Comparison of ENCODE assay signal across 8 mouse cellular contexts in the genomic region with DNA sequence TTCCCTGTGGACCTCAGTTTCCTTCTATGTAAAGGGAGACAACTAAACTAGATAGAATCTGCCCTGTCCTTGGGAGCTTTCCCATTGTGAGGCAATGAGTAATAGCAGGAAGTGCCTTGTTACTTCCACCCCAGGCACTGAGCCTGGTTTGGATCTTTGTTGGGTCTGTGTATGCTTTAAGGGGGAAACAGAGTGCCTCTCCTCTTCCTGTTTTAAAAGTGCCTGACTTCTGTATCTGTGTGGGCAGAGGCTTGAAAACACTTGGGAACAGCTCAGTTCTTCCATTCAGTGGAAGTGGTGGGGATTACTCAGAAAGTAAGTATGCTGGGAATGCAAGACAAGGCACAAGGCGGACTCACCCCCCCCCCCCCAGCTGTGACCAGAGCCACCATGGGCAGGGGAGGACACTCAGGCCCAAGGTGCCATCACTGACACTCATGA. TPM values are rescaled to one million over a fixed set of nuclear protein-coding genes. Genes with fewer than 3 reads are reported as not detected.
A peak's percentile ranks its signal among the peaks of the same experiment; 100 is the strongest.
DNase-seq lines count a peak whose midpoint lies in the region; ATAC-seq and TF ChIP-seq lines count a peak whose summit lies in the region.

No protein-coding gene starts in this region.

- no peak overlapping the region for H3K4me3 ChIP-seq in brown adipose tissue, adult 24 weeks (ENCODE audit: insufficient read depth, low read depth, low read length)
- H3K4me3 ChIP-seq in liver, embryonic 16.5 days (ENCODE audit: low read depth, low read length), result no peak overlapping the region
- no peak overlapping the region for H3K4me3 ChIP-seq in forebrain, postnatal 0 days (ENCODE audit: low read depth, low read length)
- H3K4me3 ChIP-seq in forebrain, embryonic 14.5 days (ENCODE audit: low read depth, low read length), result no peak overlapping the region

- peak; percentile 34 for DNase-seq in 416B (ENCODE audit: low read depth)
- peak; percentile 43 to 45 for DNase-seq in heart, postnatal 14 days
- no peak for DNase-seq in thymus, postnatal 4 days
- no peak for DNase-seq in forebrain, postnatal 0 days
- no peak for DNase-seq in forebrain, embryonic 14.5 days (ENCODE audit: low spot score)
- DNase-seq in gastrocnemius, adult 8-10 months (ENCODE audit: low spot score in 2 of 2), result no peak

- 50% methylated on average over 1 of the region's 1 CpGs for WGBS in liver, embryonic 16.5 days (ENCODE audit: insufficient replicate concordance)
- WGBS in forebrain, postnatal 0 days, result 100% methylated on average over 1 of the region's 1 CpGs
- 78% methylated on average over 1 of the region's 1 CpGs for WGBS in forebrain, embryonic 14.5 days

- no peaks in the 10 kb centered on the region for H3K27me3 ChIP-seq in liver, embryonic 16.5 days (ENCODE audit: control insufficient read depth, insufficient read depth, low read depth, low read length)
- no peaks in the 10 kb centered on the region for H3K27me3 ChIP-seq in forebrain, postnatal 0 days (ENCODE audit: insufficient read depth, low read length)
- no peaks in the 10 kb centered on the region for H3K27me3 ChIP-seq in forebrain, embryonic 14.5 days (replicated peaks; ENCODE audit: control insufficient read depth, insufficient read depth, low read length)

- no peak overlapping the region for H3K9ac ChIP-seq in liver, embryonic 16.5 days (ENCODE audit: low read depth, low read length)
- H3K9ac ChIP-seq in forebrain, postnatal 0 days, result no peak overlapping the region
- H3K9ac ChIP-seq in forebrain, embryonic 14.5 days (ENCODE audit: low read length), result no peak overlapping the region

- TF ChIP-seq CTCF in forebrain, postnatal 0 days (IDR thresholded peaks at IDR 0.05; ENCODE audit: low read depth), result no peak

- 0 out of 2 replicates have a peak, but pooled peaks cover 2% of the 10 kb centered on the region for H3K36me3 ChIP-seq in liver, embryonic 16.5 days (ENCODE audit: control insufficient read depth, insufficient read depth)
- no peaks in the 10 kb centered on the region for H3K36me3 ChIP-seq in forebrain, postnatal 0 days (ENCODE audit: insufficient read depth)
- no peaks in the 10 kb centered on the region for H3K36me3 ChIP-seq in forebrain, embryonic 14.5 days (ENCODE audit: control insufficient read depth, insufficient read depth, low read length)

- peaks cover 17% of the 10 kb centered on the region for H3K4me1 ChIP-seq in brown adipose tissue, adult 24 weeks (ENCODE audit: control insufficient read depth, insufficient read depth, insufficient read length, low read length)
- H3K4me1 ChIP-seq in liver, embryonic 16.5 days (ENCODE audit: control insufficient read depth, low read depth, low read length), result no peaks in the 10 kb centered on the region; the same call in 1 of the 2 replicates
- H3K4me1 ChIP-seq in forebrain, postnatal 0 days (ENCODE audit: insufficient read depth), result no peaks in the 10 kb centered on the region
- H3K4me1 ChIP-seq in forebrain, embryonic 14.5 days (ENCODE audit: control insufficient read depth, insufficient read depth, low read length), result no peaks in the 10 kb centered on the region

- H3K4me2 ChIP-seq in liver, embryonic 16.5 days (ENCODE audit: low read depth, low read length), result no peak overlapping the region
- no peak overlapping the region for H3K4me2 ChIP-seq in forebrain, postnatal 0 days (ENCODE audit: low read depth)
- H3K4me2 ChIP-seq in forebrain, embryonic 14.5 days (ENCODE audit: low read length), result no peak overlapping the region

- ATAC-seq in liver, embryonic 16.5 days (ENCODE audit: low read depth), result peak; percentile 37
- ATAC-seq in forebrain, postnatal 0 days, result no peak
- no peak for ATAC-seq in forebrain, embryonic 14.5 days

- intact Hi-C loops in heart, postnatal 14 days (cut with DNase I), result loop anchor here (2.0 kb wide), 1 partner anchor 22 kb away; no protein-coding TSS in a partner anchor

- H3K27ac ChIP-seq in brown adipose tissue, adult 24 weeks (replicated peaks; ENCODE audit: low read depth, low read length), result peak overlapping the region; percentile 81
- no peak overlapping the region for H3K27ac ChIP-seq in liver, embryonic 16.5 days (ENCODE audit: low read length)
- no peak overlapping the region for H3K27ac ChIP-seq in forebrain, postnatal 0 days (ENCODE audit: low read depth, low read length)
- no peak overlapping the region for H3K27ac ChIP-seq in forebrain, embryonic 14.5 days (ENCODE audit: low read depth, low read length)

- H3K9me3 ChIP-seq in liver, embryonic 16.5 days (replicated peaks; ENCODE audit: control insufficient read depth, low read length), result no peaks in the 10 kb centered on the region
- no peaks in the 10 kb centered on the region for H3K9me3 ChIP-seq in forebrain, postnatal 0 days (ENCODE audit: low read length)
- no peaks in the 10 kb centered on the region for H3K9me3 ChIP-seq in forebrain, embryonic 14.5 days (replicated peaks; ENCODE audit: control insufficient read depth, low read length)

RNA-seq across cellular contexts. Expression of gene Ehd4, which starts 25.8 kb away (rescaled TPM):
- polyA plus RNA-seq in brown adipose tissue, adult 24 weeks (2012; ENCODE audit: insufficient read depth, insufficient read length, missing spikeins), result 10.6 and 11.7 TPM in 2 replicates
- total RNA-seq in heart, postnatal 14 days (2021), result 100 to 1,000 TPM; 439 to 440 TPM
- 17.5 and 20.6 TPM in 2 replicates for polyA plus RNA-seq in liver, embryonic 16.5 days (2015; fragmentation: Nextera tagmentation; extraction: Ambion mirVana)
- total RNA-seq in forebrain, postnatal 0 days (2014; rRNA removed), result 3.7 and 7.1 TPM in 2 replicates
- polyA plus RNA-seq in forebrain, postnatal 0 days (2015; fragmentation: Nextera tagmentation; extraction: Ambion mirVana), result 11.2 and 16.1 TPM in 2 replicates
- 7.9 and 11.8 TPM in 2 replicates for polyA plus RNA-seq in forebrain, embryonic 14.5 days (2014; fragmentation: Nextera tagmentation; extraction: Ambion mirVana)
- 10 to 100 TPM; 19.2 to 29.3 (median 25.5) TPM for total RNA-seq in gastrocnemius, adult 8-10 months (2022)

Comparison
In these comparisons a context has a peak if more than half of its experiments do, and no peak if none do; other contexts are left out.
1. DNase-seq: peak in 416B (single experiment) and heart, postnatal 14 days (2 of 2); none in thymus, postnatal 4 days (single experiment), forebrain, postnatal 0 days (single experiment), forebrain, embryonic 14.5 days (single experiment) and gastrocnemius, adult 8-10 months (0 of 2).